Mouse (Mus musculus) testis, adult 2 months (tissue): ENCODE data around the gene Defb13. TPM values are rescaled to one million over a fixed set of nuclear protein-coding genes. Genes with fewer than 3 reads are reported as not detected.

Experiments
- H3K27ac ChIP-seq: fragments of 200-500 bp; 2 replicates; pipeline ENCODE4 v1.5.1; 2012; ENCODE audit warnings: low read depth, low read length; ENCODE audit not compliant: control insufficient read depth, insufficient read depth
- H3K27me3 ChIP-seq: fragments of 200-500 bp; 2 replicates; pipeline ENCODE4 v1.6.1; 2012; ENCODE audit warnings: mild to moderate bottlenecking, low read length, moderate library complexity; ENCODE audit not compliant: control insufficient read depth, insufficient read depth
- H3K36me3 ChIP-seq: fragments of 200-500 bp; 2 replicates; pipeline ENCODE4 v1.6.1; 2012; ENCODE audit warnings: mild to moderate bottlenecking, low read length; ENCODE audit not compliant: control insufficient read depth, insufficient read depth
- H3K4me1 ChIP-seq: fragments of 200-500 bp; 2 replicates; pipeline ENCODE4 v1.6.1; 2012; ENCODE audit warnings: low read length; ENCODE audit not compliant: control insufficient read depth, insufficient read depth
- H3K4me3 ChIP-seq: fragments of 200-500 bp; 2 replicates; pipeline ENCODE4 v1.5.1; 2012; ENCODE audit warnings: low read depth, mild to moderate bottlenecking, low read length, moderate library complexity, mixed read lengths; ENCODE audit not compliant: control insufficient read depth
- CTCF ChIP-seq: fragments of 200-500 bp; IDR thresholded peaks from 2 replicates; pipeline ENCODE4 v1.5.1; 2012; ENCODE audit warnings: low read depth, mild to moderate bottlenecking, inconsistent platforms, low read length, moderate library complexity; ENCODE audit not compliant: control insufficient read depth, insufficient read depth, insufficient replicate concordance
- POLR2A ChIP-seq: fragments of 200-500 bp; IDR thresholded peaks from 2 replicates; pipeline ENCODE4 v1.6.1; 2012; ENCODE audit warnings: low read depth, mild to moderate bottlenecking, inconsistent platforms, low read length, moderate library complexity; ENCODE audit not compliant: control insufficient read depth
- polyA plus RNA-seq: library from polyadenylated mRNA; depleted of rRNA; stranded (reverse); fragments of >200 nt; gene quantifications from 2 replicates; pipeline ENCODE4 v1.2.3, GENCODE M21; 2012

The Defb13 gene
- polyA plus RNA-seq, 1 experiment: not detected

DNA sequence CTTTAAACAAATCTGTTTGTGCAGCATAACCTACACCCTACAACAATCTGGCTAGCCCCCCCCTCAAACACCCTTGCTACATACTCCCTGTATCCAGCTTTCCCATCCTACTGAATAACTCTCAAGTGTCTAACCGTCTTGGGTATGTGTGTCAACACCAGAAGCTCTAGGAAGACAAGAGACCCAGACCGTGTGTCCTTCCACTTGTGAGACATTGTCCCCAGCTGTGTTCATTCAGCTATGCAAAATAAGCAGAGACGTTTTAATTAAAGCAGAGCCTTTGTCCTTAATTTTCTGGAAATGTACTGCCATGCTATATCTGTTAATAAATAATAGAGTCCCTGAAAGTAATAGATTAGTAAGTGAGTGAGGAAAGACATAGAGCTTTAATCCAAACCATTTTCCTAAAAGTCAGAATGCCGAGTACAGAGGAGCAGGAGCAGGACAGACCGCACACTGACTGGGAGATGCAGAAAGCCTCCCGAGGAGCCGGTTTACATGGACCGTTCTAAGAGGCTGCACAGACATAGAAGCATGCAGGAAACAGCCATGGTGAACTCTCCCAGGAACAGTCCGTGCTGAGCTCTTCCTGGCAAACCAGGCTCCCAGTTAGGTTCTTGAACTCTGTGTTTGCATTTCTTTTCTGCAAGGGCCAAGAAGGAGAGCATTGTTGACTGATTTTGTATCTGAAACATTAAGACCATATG is 902 bp downstream of the Defb13 start:
- Histone ChIP-seq H3K4me3 (no peak overlapping the region), H3K4me1 (no peaks in the 10 kb centered on the region), H3K27me3 (no peaks in the 10 kb centered on the region), H3K36me3 (no peaks in the 10 kb centered on the region), H3K27ac (no peak overlapping the region)
- no peak for TF ChIP-seq CTCF
- no peak for TF ChIP-seq POLR2A

DNA sequence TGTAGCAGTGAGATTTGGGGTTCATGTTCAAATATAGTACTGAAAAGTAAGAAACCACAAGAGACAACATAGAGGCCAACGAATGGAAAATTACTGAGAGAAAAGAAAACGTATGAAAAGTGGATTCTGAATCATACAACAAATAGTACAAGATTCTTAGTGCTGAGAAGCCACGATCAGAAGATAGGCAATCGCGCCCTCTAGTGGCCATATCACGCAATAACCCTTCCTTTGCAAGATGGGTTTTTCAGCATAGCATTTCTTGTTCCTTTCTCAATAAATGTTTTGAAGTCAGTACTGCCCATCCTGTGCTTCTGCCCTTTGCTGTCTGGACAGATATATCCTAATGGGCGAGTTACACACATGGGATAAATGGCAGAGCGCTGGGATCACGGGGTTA is 8.8 kb downstream of the Defb13 start:
- TF ChIP-seq CTCF (peak; percentile 27; the same call in 1 of the 2 replicates), POLR2A (no peak)
- H3K27me3 ChIP-seq: no peaks in the 10 kb centered on the region

DNA sequence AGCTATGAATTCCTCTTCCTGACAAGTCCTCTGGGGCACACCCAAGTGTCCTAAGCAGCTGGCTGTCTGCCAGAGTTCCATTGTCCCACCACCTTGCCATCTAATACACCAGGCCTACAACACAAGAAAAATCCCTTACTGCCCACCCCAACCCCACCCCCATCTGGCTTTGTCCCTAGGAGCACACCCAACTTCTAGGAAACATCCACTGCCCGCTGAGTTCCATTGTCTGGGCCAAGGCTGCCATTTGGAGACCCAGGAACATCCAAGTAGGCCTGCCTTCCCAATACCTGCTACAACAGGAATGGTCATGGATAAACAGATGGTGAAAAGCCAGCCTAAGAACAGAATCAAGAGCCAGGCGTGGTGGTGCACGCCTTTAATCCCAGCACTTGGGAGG is 9.8 kb downstream of the Defb13 start:
- no peaks in the 10 kb centered on the region for H3K4me1 ChIP-seq
- H3K27me3 ChIP-seq: no peaks in the 10 kb centered on the region
- H3K27ac ChIP-seq: no peak overlapping the region
- TF ChIP-seq POLR2A (no peak), CTCF (no peak)
- H3K36me3 ChIP-seq: no peaks in the 10 kb centered on the region
- H3K4me3 ChIP-seq: no peak overlapping the region

More for the DNA sequence above, 8.8 kb downstream of the Defb13 start:
- H3K36me3 ChIP-seq: no peaks in the 10 kb centered on the region
- H3K27ac ChIP-seq: no peak overlapping the region
- no peak overlapping the region for H3K4me3 ChIP-seq
- H3K4me1 ChIP-seq: no peaks in the 10 kb centered on the region

DNA sequence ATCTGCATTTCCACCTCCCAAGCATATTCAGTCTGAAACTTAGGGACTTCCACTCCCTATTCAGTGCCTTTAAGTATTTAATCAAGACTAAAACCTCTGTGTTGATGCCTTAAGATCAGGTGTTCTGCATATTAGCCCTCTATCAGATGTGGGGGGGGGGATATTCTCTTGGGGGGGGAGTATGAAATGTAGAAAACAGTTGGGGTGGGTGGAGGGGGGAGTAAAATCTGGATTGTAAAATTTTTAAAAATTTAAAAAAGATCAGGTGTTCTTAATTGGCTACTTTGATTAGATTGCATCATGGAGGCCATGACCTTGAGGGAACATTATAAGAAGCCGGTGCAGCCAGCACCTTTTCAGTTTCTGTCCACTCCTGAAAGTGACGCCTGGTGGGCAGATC is 11.9 kb downstream of the Defb13 start, which contains the start of gene Fam90a1a:
Fam90a1a (plus strand) TSS at position 301 of the 400 bp plus-strand sequence.
- Histone ChIP-seq H3K27me3 (no peaks in the 10 kb centered on the region), H3K4me1 (no peaks in the 10 kb centered on the region), H3K27ac (no peak within 1 kb of the TSS), H3K36me3 (no peaks in the 10 kb centered on the region), H3K4me3 (no peak within 1 kb of the TSS)
- TF ChIP-seq CTCF (no peak), POLR2A (no peak)

DNA sequence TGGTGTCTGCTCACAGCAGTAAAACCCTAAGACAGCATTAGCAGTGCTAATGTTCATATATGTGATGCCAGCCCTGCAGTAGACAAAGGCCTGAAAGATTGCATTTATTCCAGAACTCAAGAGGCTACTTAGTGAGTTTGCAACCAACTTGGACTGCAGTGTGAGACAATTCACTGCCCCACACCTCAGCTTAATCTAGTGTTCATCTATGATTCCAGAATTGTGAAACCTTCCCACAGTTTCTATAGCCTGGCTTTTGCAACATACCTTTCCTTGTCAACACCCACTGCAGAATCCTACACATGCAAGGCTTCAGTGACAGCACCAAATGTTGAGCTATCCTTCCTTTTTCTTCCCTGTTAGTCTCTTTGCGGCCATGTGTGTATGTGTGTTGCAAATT is 20.1 kb downstream of the Defb13 start:
- no peaks in the 10 kb centered on the region for H3K4me1 ChIP-seq
- no peak overlapping the region for H3K27ac ChIP-seq
- no peak for TF ChIP-seq CTCF
- TF ChIP-seq POLR2A: no peak
- no peak overlapping the region for H3K4me3 ChIP-seq
- no peaks in the 10 kb centered on the region for H3K36me3 ChIP-seq
- no peaks in the 10 kb centered on the region for H3K27me3 ChIP-seq

DNA sequence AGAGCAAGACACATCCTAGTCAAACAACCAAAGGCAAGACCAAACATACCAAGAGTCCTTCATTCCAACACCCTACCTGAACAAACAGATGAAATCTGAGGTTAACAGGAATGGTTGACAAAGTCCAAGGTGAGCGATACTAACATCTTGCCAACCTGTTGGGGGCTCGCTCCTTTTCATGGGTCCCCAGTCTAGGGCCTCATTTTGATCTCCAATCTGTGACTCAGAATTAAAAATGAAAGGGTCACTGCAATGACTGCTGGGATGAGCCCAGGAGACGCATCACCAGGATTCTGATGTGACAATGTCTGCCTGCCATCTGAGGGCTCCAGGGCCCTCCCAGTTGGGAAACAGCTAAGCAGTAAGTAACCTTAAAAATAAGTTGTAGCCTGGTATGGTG is 22.9 kb downstream of the Defb13 start, which contains the start of gene Ccdc70:
Ccdc70 (plus strand) TSS at position 301 of the 400 bp plus-strand sequence.
- no peaks in the 10 kb centered on the region for H3K27me3 ChIP-seq
- H3K36me3 ChIP-seq: no peaks in the 10 kb centered on the region
- TF ChIP-seq POLR2A (no peak), CTCF (no peak)
- H3K4me1 ChIP-seq: no peaks in the 10 kb centered on the region
- no peak within 1 kb of the TSS for H3K27ac ChIP-seq
- peak within 1 kb of the TSS; percentile 89 for H3K4me3 ChIP-seq

DNA sequence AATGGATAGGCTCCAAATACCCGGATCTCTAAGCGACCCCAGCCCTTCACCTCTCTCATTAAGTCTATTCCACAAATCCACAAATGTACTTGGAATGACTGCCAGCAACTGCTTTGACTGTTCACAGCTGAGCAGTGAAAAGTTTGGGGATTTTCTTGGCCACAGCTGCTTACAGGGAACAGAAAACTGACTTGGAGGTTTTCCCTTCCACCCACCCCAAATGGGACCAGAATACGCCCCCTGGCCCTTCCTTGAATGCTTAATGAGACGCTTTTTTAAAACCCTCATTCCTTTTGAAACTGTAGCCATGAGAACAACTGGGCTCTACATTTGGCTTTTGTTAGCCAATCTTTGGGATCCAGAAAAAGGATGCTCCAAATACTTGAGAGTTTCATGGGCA is 31.6 kb downstream of the Defb13 start:
- Histone ChIP-seq H3K36me3 (no peaks in the 10 kb centered on the region), H3K27me3 (no peaks in the 10 kb centered on the region), H3K4me3 (no peak overlapping the region), H3K27ac (no peak overlapping the region), H3K4me1 (no peaks in the 10 kb centered on the region)
- TF ChIP-seq CTCF (no peak), POLR2A (no peak)
